Mouse (Mus musculus) heart, adult 11 months (tissue): ENCODE results near the gene Tmem184b.

ENCODE experiments used
- DNase-seq: peaks from one replicate; pipeline ENCODE4 v3.0.0; 2022

Tmem184b gene

GRCm38 (mm10) chr15:79330521-79330920 lies 72.8 kb downstream of the Tmem184b start:
- DNase-seq, result no peak

- no peak for DNase-seq
These were observed 73.4 kb downstream of the Tmem184b start for GRCm38 (mm10) chr15:79329979-79330363.

- no peak for DNase-seq
These were observed 73.9 kb downstream of the Tmem184b start for GRCm38 (mm10) chr15:79329346-79329978.

- no peak for DNase-seq
These were observed 74.5 kb downstream of the Tmem184b start for GRCm38 (mm10) chr15:79328939-79329275.

GRCm38 (mm10) chr15:79328058-79328938 lies 75.1 kb downstream of the Tmem184b start, which contains the start of gene Pla2g6:
Pla2g6 (minus strand) TSS chr15:79328390.
- peak; percentile 100 for DNase-seq

- peak; percentile 96 for DNase-seq
These were observed 76.1 kb downstream of the Tmem184b start for GRCm38 (mm10) chr15:79326971-79327961.

GRCm38 (mm10) chr15:79326264-79326663 lies 77.1 kb downstream of the Tmem184b start:
- DNase-seq, result no peak

GRCm38 (mm10) chr15:79325742-79326141 lies 77.6 kb downstream of the Tmem184b start:
- peak; percentile 94 for DNase-seq

GRCm38 (mm10) chr15:79324373-79324772 lies 79.0 kb downstream of the Tmem184b start:
- DNase-seq, result peak; percentile 91

GRCm38 (mm10) chr15:79323791-79324155 lies 79.6 kb downstream of the Tmem184b start:
- DNase-seq, result peak; percentile 92

- DNase-seq, result peak; percentile 99
These were observed 80.2 kb downstream of the Tmem184b start for GRCm38 (mm10) chr15:79322991-79323790.

- DNase-seq, result no peak
These were observed 80.9 kb downstream of the Tmem184b start for GRCm38 (mm10) chr15:79322281-79322990.

GRCm38 (mm10) chr15:79321733-79322190 lies 81.6 kb downstream of the Tmem184b start:
- DNase-seq, result no peak

GRCm38 (mm10) chr15:79313848-79314369 lies 89.5 kb downstream of the Tmem184b start:
- DNase-seq, result no peak
